Mouse (Mus musculus) megakaryocyte, embryonic 14.5 days (primary cell): ENCODE measurements around the gene B3galnt2.

Experiments
- FLI1 ChIP-seq: IDR thresholded peaks from 2 replicates; pipeline ENCODE4 v1.6.1; 2012; ENCODE audit warnings: low read length, inconsistent platforms, mixed read lengths
- GATA1 ChIP-seq: IDR thresholded peaks from 3 replicates; pipeline ENCODE4 v1.6.1; 2012; ENCODE audit warnings: mixed read lengths, low read length, inconsistent platforms, borderline replicate concordance

DNA sequence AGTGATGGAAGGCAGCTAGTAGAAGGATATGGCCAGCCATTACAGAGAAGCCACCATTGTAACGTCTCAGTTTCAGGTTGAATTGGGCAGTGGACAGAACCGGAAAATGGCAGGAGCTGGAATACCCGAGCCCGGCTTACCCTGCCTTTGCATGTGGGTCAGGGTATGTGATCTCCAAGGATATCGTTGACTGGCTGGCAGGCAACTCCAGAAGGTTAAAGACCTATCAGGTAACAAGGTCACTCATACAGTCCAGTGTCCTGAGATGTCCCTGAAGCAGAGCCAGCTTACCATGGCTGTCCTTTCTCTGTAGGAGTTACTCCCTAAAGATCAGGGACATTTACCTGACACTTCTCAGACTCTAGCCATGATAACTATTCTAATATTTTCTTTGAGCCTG is 40.8 kb downstream of the B3galnt2 start:
- no peak for TF ChIP-seq FLI1
- TF ChIP-seq GATA1, result no peak
